12 mouse cellular contexts compared by ENCODE assay signal in the genomic region with DNA sequence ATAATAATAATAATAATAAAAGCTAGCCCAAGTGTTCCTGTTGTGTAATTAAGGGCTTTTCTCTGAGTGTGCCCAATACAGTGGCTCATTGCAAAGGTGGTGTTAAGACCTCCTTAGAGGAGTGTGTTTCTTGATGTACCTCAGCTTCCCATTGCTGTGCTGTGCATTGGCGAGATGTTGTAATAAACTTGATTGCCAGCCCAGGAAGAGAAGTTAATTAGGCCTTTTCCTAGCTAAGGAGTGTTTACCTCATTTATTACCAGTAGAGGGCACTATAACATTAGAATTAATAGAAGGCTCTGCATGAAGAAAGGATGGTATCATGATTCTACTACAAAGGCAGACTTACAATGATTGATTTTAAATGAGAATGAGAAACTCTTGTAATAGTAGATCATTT. TPM values are rescaled to one million over a fixed set of nuclear protein-coding genes. Genes with fewer than 3 reads are reported as not detected.
DNase-seq lines count a peak whose midpoint lies in the region; ATAC-seq and TF ChIP-seq lines count a peak whose summit lies in the region.
"Had no signal": no experiment of that assay in that cellular context is flagged by ENCODE, and none has a peak within 500 bp of the region (broad histone marks: within the 10 kb centered on the region; RNA-seq: fewer than 3 reads in every experiment).

No protein-coding gene starts in this region.

- H3K27me3 ChIP-seq in kidney, adult 2 months (replicated peaks; ENCODE audit: control insufficient read depth, insufficient read depth, low read length) = no peaks in the 10 kb centered on the region
- no peaks in the 10 kb centered on the region for H3K27me3 ChIP-seq in E14TG2a.4 (ENCODE audit: insufficient read depth, low read length)
- H3K27me3 ChIP-seq in midbrain, embryonic 13.5 days = no peaks in the 10 kb centered on the region

- no peak for TF ChIP-seq CTCF in kidney, adult 2 months (conservative IDR thresholded peaks at IDR 0.05; ENCODE audit: insufficient read depth, insufficient read length, low read depth, low read length)
- peak; percentile 24 for TF ChIP-seq CTCF in E14TG2a.4 (conservative IDR thresholded peaks at IDR 0.05; ENCODE audit: low read length)
- TF ChIP-seq CTCF in brain, embryonic 14.5 days (IDR thresholded peaks at IDR 0.05; ENCODE audit: borderline replicate concordance, extremely low read depth, insufficient read depth, insufficient read length) = no peak

- no peak for TF ChIP-seq POLR2A in kidney, adult 2 months (IDR thresholded peaks at IDR 0.05; ENCODE audit: low read depth, low read length)
- TF ChIP-seq POLR2A in brain, embryonic 14.5 days (IDR thresholded peaks at IDR 0.05; ENCODE audit: borderline replicate concordance, extremely low read depth, insufficient read depth, insufficient read length, poor library complexity, severe bottlenecking) = no peak

- no peaks in the 10 kb centered on the region for H3K36me3 ChIP-seq in kidney, adult 2 months (ENCODE audit: control insufficient read depth, insufficient read depth, low read length)
- H3K36me3 ChIP-seq in E14TG2a.4 (ENCODE audit: insufficient read depth, low read length) = no peaks in the 10 kb centered on the region
- no peaks in the 10 kb centered on the region for H3K36me3 ChIP-seq in midbrain, embryonic 13.5 days

- H3K4me1 ChIP-seq in kidney, adult 2 months (ENCODE audit: control insufficient read depth, insufficient read depth, low read length) = no peaks in the 10 kb centered on the region
- H3K4me1 ChIP-seq in E14TG2a.4 (replicated peaks; ENCODE audit: low read depth, low read length) = no peaks in the 10 kb centered on the region
- no peaks in the 10 kb centered on the region for H3K4me1 ChIP-seq in midbrain, embryonic 13.5 days (replicated peaks)

- no peaks in the 10 kb centered on the region for H3K9me3 ChIP-seq in E14TG2a.4 (ENCODE audit: low read length)
- no peaks in the 10 kb centered on the region for H3K9me3 ChIP-seq in midbrain, embryonic 13.5 days

- no peak overlapping the region for H3K4me2 ChIP-seq in midbrain, embryonic 13.5 days (replicated peaks)

- 4% methylated on average over 1 of the region's 1 CpGs for WGBS in kidney, adult 2 months
- WGBS in midbrain, embryonic 13.5 days = 14% methylated on average over 1 of the region's 1 CpGs

- peak; percentile 5 for DNase-seq in kidney, adult 2 months
- DNase-seq in kidney, adult 11 months = no peak
- DNase-seq in brain, embryonic 14.5 days (ENCODE audit: low read depth) = peak; percentile 78
- DNase-seq in layer of hippocampus, postnatal 25 days (ENCODE audit: extremely low spot score in 1 of 2, low spot score in 1 of 2) = no peak
- DNase-seq in frontal cortex, postnatal 14 days (ENCODE audit: low spot score in 2 of 2) = no peak
- no peak for DNase-seq in heart, postnatal 25 days (ENCODE audit: low spot score)
- DNase-seq: cerebellum, postnatal 14 days; spleen, adult 18-20 months had no signal

- H3K4me3 ChIP-seq in kidney, adult 2 months (ENCODE audit: insufficient read depth, low read depth, low read length) = no peak overlapping the region
- no peak overlapping the region for H3K4me3 ChIP-seq in E14TG2a.4 (replicated peaks; ENCODE audit: low read length)
- H3K4me3 ChIP-seq in midbrain, embryonic 13.5 days (replicated peaks) = no peak overlapping the region

- intact Hi-C loops in heart, postnatal 25 days (cut with DNase I) = loop anchor here (5.0 to 10.0 kb wide), 2 partner anchors 1214 to 1382 kb away; no protein-coding TSS in a partner anchor

- no peak overlapping the region for H3K27ac ChIP-seq in kidney, adult 2 months (ENCODE audit: insufficient read depth, low read depth, low read length)
- H3K27ac ChIP-seq in midbrain, embryonic 13.5 days = no peak overlapping the region

- no peak overlapping the region for H3K9ac ChIP-seq in midbrain, embryonic 13.5 days (replicated peaks)

- peak; percentile 70 for ATAC-seq in midbrain, embryonic 13.5 days

RNA-seq across cellular contexts. Expression of gene Gm6812, which starts 57.9 kb away (rescaled TPM):
- polyA plus RNA-seq in kidney, adult 2 months (2012; rRNA removed) = not detected in 2 replicates
- polyA plus RNA-seq in brain, embryonic 14.5 days (2012; rRNA removed) = not detected in 2 replicates
- not detected in 2 replicates for polyA plus RNA-seq in midbrain, embryonic 13.5 days (2015; fragmentation: Nextera tagmentation; extraction: Ambion mirVana)
- not detected for total RNA-seq in layer of hippocampus, postnatal 25 days (2021)
- total RNA-seq in heart, postnatal 25 days (2021) = not detected
- polyA plus RNA-seq: gonadal fat pad, adult 2 months; large intestine, adult 2 months had no signal

Comparison
In these comparisons a context has a peak if more than half of its experiments do, and no peak if none do; other contexts are left out.
1. DNase-seq: peak in kidney, adult 2 months (single experiment) and brain, embryonic 14.5 days (single experiment); none in kidney, adult 11 months (single experiment), layer of hippocampus, postnatal 25 days (0 of 2), frontal cortex, postnatal 14 days (0 of 2) and heart, postnatal 25 days (single experiment).